Mouse (Mus musculus) embryo, embryonic 10.5 days (tissue): ENCODE measurements around the gene Atp7b.
A peak's percentile ranks its signal among the peaks of the same experiment; 100 is the strongest.

ENCODE experiments used
- DNase-seq: peaks from one replicate; pipeline ENCODE4 v3.0.0-alpha.2; 2015; ENCODE audit warnings: low spot score

Gene Atp7b

DNA sequence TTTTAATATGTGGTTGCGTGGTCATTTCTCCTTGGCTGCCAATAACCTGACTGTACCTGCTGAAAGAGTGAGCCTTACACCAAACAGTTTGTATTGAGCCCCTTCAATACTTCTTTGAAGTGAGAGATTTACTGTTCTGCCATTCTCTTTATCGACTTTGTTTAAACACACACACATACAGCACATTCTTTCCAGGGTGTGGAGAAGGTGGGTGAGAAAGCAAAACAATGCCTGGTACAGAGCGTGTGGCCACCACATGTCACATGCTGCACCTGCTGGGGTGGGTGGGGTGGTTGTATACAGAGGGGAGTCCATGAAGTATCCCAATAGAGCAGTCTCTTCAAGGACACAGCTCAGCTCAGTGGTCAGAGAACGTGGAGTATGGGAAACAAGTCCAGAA is 34.9 kb downstream of the Atp7b start:
- DNase-seq, result no peak

DNA sequence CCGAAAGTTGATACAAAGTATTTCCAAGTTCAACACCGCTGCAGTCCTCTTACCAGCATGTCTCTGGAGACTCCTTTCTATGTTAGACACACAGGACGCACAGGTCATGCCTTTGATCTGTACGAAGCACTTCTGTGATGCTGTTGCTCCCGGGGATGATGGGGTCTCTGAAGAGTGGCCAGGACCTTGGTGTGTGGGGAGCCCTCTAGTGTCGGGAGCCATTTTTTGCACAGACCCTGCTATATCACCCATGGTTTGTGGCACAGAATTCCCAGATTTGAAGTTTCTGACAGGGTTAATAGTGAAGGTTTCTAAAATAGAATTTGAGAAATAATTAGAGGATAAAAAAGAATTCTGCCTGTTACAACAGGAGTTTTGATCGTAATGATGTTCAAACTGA is 37.9 kb downstream of the Atp7b start:
- peak; percentile 17 for DNase-seq

DNA sequence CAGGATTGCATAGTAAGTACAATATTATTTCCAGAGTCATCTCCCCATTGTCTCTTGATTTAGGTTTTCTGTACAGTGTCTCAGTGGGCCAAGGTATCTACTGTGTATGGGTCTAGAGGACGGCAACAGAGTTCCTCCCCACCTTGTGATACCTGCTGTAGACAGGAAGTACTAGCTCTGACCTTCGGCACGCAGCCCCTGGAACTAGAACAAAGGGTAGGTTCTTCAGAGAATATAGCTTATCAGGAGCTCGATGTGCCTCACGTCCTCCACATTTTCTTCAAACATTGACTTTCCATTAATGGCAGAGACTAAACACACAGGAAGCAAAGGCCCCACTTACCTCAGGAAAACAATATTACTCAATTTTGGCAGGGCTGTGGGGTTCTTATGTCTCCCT is 40.6 kb downstream of the Atp7b start:
- no peak for DNase-seq

DNA sequence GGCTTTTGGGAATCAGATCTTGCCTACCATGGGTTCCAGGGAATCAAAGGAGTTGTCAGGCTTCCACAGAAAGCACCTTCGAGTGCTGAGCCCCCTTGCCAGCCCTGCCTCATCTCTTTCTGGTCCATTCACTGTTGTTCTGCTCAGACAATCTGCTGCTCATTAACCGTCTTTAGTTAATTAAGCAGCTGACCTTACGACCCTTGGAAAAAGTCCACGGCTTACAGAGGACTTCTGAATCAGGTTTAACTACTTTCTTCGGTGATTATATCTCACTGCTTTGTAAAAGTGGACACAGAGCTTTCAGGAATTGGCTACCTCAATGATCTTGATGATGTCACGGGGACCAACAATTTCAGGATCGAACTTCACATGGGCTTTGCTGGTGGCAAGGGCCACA is 42.4 kb downstream of the Atp7b start:
- DNase-seq, result no peak

DNA sequence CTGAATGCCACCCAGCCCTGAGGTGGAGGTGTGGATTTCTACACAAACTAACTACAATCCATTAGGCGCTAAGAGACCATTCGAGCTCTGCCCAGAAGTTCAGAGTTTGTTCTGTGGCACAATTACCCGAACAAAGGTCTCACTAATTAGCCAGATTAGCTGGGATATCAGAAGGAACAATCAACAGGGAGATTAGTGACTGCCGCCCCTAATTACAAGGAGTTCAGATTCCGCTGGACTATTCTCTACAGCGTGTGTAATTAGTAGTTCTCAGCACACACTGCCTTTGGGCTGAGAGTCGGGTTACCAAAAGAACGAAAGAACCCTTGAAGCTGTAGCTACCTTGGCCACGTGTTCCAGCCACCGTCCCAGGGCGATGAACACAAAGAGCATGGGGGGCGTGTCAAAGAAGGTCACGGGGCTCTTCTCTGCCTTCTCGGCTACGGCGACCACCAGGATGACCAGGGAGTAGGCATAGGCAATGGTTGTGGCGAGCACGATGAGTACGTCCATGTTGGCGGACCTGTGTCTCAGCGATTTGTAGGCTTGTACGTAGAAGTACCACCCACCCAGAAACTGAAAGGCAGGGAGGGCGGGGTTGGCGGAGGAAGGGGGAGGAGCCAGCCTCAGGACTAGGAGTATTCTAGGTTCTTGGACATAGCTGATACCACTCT is 46.9 kb downstream of the Atp7b start:
- DNase-seq, result peak; percentile 15

DNA sequence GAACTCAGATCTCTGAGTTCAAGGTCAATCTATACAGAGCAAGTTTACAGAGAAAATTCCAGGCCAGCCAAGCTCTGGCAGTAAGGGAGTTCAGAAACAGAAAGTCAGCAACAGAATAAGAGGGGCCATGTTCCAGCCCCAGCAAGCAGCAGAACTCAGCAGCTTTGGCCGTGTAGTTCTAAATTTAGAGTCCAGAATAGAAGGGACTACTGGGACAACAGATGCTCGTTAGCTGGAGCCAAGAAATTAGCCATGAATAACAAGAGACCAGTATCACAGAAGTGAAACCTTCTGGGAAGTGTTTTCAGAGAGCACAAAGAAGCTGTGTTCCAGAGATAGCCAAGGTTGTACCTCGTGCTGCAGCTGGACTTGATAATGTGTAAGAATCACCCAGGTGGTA is 50.7 kb downstream of the Atp7b start:
- DNase-seq, result no peak

DNA sequence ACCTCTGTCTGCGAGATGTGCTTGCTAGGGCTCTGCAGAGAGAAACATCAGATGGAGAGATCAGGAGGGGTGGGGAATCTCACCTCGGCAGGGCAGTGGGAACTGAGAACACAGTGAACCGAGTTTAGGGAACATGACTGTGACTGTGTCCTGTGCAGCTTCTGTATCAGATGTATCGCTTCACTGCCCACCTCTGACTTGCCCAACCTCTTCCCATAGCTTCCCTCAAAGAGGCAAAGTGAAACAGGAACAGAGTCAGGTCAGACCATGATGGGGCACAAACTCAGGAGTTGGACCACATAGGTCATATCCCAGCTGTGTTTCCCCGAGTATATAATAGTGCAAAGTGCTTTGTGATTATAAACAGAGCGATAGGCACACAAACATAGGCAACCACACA is 53.7 kb downstream of the Atp7b start:
- DNase-seq, result no peak

DNA sequence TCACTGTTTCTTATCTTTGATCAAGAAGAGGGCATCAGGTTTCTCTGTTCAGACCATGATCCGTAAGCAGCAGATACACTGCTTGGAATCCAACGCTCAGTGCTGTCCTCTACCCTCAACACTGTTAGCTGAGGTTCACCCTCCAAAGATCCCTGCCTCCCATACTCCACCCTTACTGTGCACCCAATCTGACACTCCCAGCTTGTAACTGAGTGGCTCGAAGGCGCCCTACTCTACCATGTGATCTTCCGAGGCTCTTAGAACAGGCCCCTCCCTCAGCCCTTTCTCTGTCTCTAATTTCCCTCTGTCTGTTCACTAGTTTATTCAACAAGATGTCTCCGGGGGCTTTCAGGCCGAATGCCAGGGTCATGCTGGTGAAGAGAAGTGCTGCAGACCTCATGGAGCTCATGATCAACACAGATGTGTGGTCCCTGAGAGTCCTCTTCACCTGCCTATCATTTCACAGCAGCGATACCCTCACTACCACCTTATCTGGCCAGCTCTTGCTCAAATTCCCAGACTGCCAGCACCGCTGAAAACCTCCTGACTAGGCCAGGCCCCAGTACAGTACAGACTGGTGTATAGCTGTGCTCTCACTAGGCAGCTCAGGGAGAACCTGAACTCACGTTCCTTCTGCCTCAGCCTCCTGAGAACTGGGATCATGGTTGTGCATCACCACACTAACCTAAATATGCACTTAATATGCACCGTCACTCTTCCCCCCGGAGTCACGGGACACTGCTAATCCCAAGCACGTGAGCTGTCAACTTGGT is 55.2 kb downstream of the Atp7b start:
- no peak for DNase-seq

DNA sequence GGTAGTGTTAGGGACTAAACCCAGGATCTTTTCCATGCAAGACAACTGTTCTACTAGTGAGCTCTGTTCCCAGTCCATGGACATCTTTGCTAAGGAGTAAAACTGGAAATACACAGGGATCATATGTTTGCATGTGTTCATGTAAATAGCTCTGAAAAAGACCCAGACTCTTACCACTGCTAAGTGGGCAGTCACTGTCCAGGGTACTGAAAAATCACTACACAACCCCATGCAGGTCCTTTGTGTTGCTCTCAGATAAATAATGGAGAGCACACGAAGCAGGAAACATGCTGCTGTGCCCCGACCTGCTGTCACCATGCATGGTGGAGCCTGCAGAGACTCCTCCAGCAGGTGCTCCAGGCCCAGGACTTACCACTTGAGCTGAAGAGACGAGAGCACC is 64.9 kb downstream of the Atp7b start:
- DNase-seq, result peak; percentile 53

DNA sequence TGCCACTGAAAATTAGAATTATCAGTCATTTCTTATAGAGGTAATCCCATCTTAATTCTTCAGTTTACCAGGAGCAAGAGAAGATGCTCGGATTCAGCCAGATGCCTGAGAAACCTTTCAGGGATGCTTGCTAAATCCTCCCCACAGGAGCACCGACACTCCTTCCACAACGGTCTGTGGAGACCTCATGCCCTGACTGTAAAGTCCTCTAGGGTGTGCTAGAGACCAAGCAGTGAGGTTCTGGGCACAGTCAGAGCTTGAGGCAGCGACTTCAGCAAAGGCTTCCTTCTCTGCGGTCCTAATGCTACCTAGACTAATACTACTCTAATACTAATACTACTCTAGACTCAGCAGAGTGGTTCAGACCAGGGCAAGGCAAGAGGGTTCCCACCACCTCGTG is 67.9 kb downstream of the Atp7b start:
- peak; percentile 62 for DNase-seq

DNA sequence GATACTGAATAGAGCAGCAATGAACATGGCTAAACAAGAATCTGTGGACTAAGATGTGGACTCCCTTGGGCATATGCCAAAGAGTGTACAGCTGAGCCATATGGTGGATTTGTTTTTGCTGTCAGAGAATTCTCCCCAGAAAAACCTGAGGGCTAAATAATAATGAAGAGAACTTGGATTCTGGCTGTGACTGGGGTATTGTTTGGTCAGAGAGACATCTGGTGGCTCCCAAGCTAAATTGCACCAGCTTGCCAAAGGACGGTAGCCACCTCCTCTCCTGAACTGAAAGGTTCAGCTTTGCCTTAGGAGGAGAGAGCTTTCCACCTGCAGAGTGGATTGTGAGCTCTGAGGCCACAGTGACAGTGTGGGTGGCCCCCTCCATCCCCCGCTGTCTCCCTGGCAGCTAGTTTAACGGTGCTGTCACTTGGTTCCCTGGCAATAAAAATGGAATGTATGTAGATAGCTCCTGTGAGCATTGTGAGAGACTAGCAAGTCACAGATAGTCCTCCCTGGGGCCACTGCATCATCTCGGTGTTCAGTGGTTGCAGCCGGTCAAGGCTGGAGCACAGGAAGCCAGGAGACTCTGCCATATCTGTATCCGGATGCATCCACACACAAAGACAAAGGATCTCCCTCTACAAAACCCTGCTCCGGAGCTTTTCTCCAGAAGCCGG is 78.3 kb downstream of the Atp7b start:
- peak; percentile 24 for DNase-seq

DNA sequence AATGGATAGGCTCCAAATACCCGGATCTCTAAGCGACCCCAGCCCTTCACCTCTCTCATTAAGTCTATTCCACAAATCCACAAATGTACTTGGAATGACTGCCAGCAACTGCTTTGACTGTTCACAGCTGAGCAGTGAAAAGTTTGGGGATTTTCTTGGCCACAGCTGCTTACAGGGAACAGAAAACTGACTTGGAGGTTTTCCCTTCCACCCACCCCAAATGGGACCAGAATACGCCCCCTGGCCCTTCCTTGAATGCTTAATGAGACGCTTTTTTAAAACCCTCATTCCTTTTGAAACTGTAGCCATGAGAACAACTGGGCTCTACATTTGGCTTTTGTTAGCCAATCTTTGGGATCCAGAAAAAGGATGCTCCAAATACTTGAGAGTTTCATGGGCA is 81.9 kb downstream of the Atp7b start:
- DNase-seq, result no peak

DNA sequence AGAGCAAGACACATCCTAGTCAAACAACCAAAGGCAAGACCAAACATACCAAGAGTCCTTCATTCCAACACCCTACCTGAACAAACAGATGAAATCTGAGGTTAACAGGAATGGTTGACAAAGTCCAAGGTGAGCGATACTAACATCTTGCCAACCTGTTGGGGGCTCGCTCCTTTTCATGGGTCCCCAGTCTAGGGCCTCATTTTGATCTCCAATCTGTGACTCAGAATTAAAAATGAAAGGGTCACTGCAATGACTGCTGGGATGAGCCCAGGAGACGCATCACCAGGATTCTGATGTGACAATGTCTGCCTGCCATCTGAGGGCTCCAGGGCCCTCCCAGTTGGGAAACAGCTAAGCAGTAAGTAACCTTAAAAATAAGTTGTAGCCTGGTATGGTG is 90.6 kb downstream of the Atp7b start, which contains the start of gene Ccdc70:
TSS of gene Ccdc70 (plus strand) at position 301 of the 400 bp plus-strand sequence.
- DNase-seq, result no peak

DNA sequence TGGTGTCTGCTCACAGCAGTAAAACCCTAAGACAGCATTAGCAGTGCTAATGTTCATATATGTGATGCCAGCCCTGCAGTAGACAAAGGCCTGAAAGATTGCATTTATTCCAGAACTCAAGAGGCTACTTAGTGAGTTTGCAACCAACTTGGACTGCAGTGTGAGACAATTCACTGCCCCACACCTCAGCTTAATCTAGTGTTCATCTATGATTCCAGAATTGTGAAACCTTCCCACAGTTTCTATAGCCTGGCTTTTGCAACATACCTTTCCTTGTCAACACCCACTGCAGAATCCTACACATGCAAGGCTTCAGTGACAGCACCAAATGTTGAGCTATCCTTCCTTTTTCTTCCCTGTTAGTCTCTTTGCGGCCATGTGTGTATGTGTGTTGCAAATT is 93.5 kb downstream of the Atp7b start:
- DNase-seq, result no peak

DNA sequence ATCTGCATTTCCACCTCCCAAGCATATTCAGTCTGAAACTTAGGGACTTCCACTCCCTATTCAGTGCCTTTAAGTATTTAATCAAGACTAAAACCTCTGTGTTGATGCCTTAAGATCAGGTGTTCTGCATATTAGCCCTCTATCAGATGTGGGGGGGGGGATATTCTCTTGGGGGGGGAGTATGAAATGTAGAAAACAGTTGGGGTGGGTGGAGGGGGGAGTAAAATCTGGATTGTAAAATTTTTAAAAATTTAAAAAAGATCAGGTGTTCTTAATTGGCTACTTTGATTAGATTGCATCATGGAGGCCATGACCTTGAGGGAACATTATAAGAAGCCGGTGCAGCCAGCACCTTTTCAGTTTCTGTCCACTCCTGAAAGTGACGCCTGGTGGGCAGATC is 101.7 kb downstream of the Atp7b start, which contains the start of gene Fam90a1a:
TSS of gene Fam90a1a (plus strand) at position 301 of the 400 bp plus-strand sequence.
- no peak for DNase-seq

DNA sequence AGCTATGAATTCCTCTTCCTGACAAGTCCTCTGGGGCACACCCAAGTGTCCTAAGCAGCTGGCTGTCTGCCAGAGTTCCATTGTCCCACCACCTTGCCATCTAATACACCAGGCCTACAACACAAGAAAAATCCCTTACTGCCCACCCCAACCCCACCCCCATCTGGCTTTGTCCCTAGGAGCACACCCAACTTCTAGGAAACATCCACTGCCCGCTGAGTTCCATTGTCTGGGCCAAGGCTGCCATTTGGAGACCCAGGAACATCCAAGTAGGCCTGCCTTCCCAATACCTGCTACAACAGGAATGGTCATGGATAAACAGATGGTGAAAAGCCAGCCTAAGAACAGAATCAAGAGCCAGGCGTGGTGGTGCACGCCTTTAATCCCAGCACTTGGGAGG is 103.8 kb downstream of the Atp7b start:
- DNase-seq, result no peak

DNA sequence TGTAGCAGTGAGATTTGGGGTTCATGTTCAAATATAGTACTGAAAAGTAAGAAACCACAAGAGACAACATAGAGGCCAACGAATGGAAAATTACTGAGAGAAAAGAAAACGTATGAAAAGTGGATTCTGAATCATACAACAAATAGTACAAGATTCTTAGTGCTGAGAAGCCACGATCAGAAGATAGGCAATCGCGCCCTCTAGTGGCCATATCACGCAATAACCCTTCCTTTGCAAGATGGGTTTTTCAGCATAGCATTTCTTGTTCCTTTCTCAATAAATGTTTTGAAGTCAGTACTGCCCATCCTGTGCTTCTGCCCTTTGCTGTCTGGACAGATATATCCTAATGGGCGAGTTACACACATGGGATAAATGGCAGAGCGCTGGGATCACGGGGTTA is 104.8 kb downstream of the Atp7b start:
- DNase-seq, result peak; percentile 76

DNA sequence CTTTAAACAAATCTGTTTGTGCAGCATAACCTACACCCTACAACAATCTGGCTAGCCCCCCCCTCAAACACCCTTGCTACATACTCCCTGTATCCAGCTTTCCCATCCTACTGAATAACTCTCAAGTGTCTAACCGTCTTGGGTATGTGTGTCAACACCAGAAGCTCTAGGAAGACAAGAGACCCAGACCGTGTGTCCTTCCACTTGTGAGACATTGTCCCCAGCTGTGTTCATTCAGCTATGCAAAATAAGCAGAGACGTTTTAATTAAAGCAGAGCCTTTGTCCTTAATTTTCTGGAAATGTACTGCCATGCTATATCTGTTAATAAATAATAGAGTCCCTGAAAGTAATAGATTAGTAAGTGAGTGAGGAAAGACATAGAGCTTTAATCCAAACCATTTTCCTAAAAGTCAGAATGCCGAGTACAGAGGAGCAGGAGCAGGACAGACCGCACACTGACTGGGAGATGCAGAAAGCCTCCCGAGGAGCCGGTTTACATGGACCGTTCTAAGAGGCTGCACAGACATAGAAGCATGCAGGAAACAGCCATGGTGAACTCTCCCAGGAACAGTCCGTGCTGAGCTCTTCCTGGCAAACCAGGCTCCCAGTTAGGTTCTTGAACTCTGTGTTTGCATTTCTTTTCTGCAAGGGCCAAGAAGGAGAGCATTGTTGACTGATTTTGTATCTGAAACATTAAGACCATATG is 112.6 kb downstream of the Atp7b start:
- DNase-seq, result no peak

DNA sequence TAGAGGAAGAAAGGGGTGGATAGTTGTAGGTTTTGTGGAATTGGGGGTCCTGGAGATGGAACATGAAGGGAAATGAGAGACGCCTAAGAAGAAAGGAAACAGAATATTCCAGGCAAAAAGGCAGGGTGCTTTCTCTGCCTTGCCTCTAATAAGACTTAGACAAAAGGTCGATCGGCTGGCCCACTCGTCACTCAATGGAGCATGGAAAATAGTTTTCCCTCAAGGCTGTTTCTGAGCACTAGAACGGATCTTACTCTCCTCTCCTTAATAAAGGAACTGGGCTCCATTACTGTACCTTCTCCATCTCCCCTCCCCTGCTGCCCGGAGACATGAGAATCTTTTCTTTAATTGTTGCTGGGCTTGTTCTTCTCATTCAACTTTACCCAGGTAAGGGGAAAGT is 113.6 kb downstream of the Atp7b start, which contains the start of gene Defb13:
TSS of gene Defb13 (plus strand) at position 301 of the 400 bp plus-strand sequence.
- no peak for DNase-seq
